Mouse (Mus musculus): ENCODE results near the gene Trmt11.
"Not testable (repeated sequence)": the region's sequence is repeated elsewhere in the genome, so short reads cannot be mapped to it uniquely, and the experiment has no call there.

The Trmt11 gene

DNA sequence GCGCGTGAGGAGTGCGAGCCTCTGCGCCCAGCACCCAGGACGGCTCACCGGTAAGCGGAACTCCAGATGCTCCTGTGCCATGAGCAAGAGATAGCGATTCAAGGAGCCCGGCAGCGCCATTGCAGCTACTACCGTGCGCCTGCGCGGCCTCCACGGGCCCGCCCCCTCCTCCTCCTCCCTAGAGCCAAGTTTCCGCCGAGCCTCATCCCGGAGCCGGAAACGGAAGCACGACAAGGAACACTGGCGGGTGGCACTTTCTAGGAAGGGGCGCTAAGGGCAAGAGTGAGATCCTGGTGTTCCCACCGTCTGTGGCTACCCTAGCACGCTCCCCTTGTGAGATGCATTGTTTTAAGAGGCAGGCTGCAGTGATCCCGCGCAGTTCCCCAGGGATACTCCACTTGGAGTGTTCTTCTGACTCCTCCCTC is at the start of gene Trmt11:
TSS of gene Trmt11 (minus strand) at position 208 of the 425 bp plus-strand sequence.
- peak; percentile 93 for DNase-seq (ENCODE audit: low spot score)

DNA sequence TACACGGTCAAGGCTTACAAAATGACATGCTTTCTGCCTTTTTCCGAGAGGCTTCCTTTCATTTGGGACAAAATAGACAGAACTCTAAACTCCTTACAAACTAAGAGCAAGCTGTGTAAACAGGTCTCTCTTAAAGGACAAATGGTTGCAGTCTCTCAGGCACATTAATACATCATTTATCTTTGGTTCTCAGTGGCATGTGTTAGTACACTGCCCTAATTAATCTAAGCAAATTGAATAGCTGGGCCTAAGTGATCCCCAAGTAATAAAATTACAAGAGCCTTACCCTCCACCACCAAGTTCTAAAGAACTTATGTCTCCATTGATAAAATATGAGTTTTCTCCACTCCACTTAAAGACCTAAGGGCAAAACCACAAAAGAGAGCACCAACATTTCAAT is 47.1 kb upstream of the Trmt11 start:
- DNase-seq (ENCODE audit: low spot score): no peak

DNA sequence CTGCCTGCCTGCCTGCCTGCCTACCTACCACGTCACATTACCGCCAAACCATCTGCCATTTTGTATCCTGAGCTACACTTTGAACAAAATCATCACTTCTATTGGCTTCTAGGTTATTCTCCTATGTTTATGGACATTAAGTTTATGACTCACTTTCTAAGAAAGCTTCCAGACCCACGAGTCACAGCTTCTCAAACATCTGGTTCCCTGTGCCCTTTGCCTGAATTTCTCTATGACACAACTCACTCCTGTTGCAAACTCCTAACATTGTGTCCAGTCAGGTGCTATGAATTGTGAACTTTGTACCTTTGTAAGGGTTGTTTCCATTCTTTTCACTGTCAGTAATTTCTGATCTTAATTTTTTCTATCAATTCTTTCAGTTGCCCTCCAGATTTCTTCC is 37.7 kb upstream of the Trmt11 start:
- no peak for DNase-seq (ENCODE audit: low spot score)

- DNase-seq (ENCODE audit: low spot score): not testable (repeated sequence)
These were observed 36.1 kb upstream of the Trmt11 start for GRCm38 (mm10) chr10:30636474-30637154.

DNA sequence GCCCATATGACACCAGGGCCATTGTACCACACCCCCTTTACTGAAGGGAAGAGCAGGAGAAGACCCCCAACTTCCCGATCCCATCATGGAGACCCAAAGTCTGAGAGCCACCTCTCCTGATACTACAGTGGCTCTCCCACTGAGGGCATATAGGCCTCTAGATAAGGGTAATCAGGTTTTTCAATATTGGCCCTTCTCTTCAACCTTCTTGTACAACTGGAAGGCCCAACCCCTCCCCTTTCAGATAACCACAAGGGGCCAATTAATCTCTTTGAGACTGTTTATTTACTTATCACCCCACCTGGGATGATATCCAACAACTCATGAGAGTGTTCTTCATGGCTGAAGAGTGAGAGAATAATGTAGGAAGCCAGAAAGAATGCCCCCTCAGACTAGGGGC is 32.2 kb upstream of the Trmt11 start:
- no peak for DNase-seq (ENCODE audit: low spot score)

GRCm38 (mm10) chr10:30629977-30630376 is 29.4 kb upstream of the Trmt11 start:
- no peak for DNase-seq (ENCODE audit: low spot score)

DNA sequence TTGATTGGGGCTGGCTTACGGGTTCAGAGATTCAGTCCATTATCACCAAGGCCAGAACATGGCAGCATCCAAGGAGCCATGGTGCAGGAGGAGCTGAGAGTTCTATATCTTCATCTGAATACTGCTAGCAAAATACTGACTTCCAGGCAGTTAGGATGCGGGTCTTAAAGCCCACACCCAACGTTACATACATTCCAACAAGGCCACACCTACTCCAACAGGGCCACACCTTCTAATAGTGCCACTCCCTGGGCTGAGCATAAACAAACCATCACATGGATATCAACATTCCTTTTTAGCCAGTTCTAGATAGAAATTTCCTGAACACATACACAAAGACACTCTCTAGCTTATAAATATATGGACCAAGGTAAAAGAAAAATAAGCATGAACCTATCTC is 29.0 kb upstream of the Trmt11 start, which contains the start of gene Hint3:
TSS of gene Hint3 (minus strand) at position 120 of the 400 bp plus-strand sequence.
- DNase-seq (ENCODE audit: low spot score): no peak

DNA sequence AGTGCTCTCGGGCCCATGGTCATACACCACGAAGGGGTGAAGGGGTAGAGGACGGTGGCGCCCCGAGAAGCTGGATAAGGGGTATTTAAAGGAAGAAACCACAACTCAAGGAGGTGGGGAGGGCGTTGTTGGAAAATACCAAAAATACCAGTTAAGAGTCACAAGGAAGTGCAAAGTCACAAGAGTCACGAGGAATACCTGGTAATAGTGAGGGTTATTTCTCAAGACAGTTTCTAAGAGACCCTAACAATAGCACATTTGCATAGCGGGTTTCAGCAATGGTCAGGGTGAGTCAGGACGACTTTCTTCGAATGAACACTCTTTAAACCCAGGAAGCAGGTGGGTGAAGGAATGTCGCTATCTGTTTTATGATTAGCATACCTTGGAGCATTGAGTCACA is 27.9 kb upstream of the Trmt11 start:
- not testable (repeated sequence) for DNase-seq (ENCODE audit: low spot score)

DNA sequence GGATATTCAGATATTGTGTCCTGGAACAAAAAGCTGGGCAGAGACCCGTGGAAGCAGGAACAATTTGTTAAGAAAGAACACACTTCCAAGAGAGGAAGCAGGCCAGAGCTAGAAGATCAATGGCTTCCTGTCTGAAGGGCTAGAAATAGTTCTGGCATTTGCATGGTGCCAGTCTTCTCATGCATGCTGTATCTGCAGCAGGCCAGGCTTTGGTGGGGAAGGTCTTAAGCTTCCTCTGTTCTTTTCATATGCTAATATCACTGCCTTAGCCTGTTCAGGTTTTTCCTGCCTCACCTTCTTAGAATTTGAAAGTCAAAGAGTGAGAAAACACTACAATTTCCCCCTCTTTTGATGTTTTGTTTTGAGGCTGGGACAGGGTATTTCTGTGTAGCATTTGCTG is 27.0 kb upstream of the Trmt11 start:
- DNase-seq (ENCODE audit: low spot score): no peak

DNA sequence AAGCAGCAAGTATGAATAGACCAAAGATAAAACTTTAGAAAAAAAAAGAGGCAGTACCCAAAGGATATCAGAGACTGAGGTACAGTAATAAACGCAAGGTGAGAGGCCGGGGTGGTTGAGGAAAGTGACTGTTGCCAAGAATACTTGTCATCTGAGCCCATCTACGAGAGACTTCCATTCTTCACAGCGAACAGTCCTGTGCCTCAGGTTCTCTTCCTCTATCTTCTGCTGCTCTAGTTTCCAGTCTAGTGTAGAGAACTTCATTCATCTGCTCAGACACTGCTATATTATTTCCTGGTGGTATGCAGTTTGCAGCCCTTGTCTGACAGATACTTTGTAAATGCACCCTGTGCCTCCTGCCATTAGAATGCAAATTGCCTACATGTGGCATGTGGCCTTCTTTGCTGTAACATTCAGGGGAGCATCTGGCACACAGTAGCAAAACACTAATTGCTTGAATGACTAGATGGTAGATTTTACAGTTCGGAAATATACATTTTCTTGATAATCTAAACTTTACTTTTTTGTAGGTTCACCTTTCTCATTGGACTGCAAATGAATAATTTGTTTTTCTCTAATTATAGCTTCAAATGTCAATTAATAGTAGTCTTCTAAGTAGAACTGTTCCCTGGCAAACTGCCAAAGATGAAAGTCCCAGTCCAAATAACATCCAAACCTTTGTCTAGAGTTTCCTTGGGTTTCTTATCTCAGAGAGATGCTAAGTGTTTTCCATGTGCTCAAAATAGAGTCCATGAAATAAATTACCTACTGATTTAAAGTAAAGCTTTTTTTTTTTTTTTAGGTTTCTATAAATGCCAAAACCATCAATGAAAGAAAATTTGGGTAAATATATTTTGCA is 23.8 kb upstream of the Trmt11 start:
- no peak for DNase-seq (ENCODE audit: low spot score)

DNA sequence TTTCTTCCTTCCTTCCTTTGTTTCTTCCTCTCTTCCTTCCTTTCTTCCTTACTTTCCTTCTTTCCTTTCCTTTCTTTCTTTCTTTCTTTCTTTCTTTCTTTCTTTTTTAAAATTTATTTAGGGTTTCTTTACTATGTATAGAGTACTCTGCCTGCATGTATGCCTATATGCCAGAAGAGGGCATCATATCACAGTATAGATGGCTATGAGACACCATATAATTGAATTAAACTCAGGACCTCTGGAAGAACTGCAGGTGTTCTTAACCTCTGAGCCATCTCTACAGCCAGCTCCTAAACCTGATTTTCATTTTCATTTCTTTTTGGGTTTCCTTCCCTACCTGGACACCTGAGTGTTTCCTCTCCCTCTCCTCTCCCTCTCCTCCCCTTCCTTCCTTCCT is 22.4 kb upstream of the Trmt11 start:
- no peak for DNase-seq (ENCODE audit: low spot score)

DNA sequence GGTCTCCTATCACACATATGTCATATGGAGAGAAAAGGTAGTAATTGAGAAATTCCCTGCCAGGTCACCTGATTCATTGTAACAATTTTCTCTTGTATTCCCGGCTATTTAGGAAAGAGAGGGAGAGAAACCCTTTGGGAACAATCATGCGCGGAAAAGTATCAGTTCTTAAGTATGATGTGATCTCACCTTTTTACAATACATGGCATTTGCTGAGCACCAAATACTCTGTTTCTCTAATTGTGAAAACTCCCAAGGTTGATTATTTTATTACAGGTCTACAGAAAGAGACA is 18.3 kb upstream of the Trmt11 start:
- no peak for DNase-seq (ENCODE audit: low spot score)

DNA sequence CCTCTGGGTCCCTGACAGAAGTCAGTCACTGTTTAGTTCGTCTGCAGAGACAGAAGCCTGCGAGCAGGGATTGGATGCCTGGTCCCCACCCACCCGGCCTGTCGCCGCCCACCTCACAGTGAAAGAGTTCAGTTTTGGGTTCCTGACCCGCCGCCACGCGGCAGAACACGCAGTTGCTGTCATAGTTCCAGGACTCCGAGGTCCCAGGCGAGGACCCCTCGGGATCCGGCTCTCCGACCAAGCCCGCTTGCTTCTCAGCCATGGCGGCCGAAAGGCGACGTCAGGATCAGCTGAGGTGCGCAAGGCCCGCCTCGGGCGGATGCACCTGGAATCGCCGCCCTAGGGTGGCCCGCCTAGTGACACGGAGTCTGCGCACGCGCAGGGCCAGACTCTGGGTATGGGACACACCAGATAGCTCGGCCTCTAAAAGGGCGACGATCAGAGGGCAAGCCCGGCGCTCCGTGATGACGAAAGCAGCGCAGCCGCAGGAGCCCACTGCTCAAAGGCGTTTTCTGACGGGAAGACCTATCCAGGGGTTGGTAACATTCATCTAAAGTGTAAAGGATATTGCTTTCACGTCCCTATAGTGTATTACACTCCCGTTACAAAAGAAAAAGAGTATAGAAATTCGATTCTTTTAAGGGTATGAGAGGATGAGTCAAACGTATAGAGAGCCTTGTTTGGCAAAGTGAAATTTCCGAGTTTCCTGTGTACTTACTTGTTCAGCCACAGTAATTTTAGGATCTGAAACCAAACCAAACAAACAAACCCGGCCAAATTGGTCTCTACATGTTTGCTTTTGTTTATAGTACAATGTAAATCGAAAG is 17.8 kb upstream of the Trmt11 start:
- DNase-seq (ENCODE audit: low spot score): peak; percentile 98

- DNase-seq (ENCODE audit: low spot score): no peak
These were observed 12.5 kb upstream of the Trmt11 start for GRCm38 (mm10) chr10:30613039-30613438.

DNA sequence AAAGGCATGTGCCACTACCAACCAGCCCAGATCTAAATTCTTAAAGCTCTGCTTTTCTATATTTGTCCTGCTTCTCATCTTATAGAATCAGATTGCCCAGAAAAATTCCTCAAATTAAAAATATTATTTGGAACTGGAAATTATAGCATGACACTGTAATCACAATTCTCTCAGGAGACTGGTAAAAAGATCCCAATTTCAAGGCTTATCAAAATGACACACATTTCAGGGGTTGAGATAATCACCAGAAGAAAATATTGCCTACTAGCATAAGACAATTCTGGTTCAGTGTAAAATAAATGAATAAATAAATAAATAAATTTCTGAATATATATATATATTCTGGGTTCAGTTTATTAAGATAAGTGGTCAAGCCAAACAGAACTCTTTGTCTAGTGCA is 9.1 kb upstream of the Trmt11 start:
- no peak for DNase-seq (ENCODE audit: low spot score)

DNA sequence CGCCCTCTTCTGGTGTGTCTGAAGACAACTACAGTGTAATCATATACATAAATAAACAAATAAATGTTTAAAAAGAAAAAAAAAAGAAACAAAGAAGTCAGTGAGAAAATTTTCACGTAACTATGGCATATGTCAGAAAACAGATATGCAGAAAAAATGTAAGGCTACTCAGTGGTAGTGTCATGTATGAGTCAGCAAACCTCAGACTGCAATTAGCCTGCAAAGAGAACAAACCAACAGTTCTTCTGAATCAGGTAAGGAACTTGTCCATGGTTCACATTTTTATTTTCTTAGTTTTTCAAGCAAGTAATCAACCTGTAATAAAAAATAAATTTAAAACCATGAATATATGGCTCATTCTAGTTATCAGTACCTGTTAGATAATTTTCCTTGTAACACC is 7.6 kb upstream of the Trmt11 start:
- DNase-seq (ENCODE audit: low spot score): no peak

DNA sequence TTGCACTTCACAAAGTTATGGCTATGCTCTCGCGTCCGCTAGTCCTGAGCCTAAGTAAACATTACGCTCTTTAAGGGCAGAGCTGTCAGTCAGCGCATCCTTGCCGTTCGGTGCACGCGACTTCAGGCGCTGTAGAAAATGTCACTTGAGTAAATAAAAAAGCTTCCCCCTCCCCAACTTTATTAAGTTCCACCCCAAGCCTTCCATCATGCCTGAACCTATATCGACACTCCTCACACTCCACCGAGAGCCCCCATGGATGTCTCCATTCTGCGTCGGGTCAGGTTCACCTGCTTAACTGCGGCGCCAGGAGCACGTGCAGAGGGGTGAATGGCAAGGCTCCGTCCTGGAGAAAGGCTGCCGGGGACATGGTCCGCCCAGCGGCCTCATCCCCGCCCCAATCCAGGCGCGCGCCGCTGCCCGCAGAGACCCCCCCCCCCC is 435 bp downstream of the Trmt11 start:
- no peak for DNase-seq (ENCODE audit: low spot score)

DNA sequence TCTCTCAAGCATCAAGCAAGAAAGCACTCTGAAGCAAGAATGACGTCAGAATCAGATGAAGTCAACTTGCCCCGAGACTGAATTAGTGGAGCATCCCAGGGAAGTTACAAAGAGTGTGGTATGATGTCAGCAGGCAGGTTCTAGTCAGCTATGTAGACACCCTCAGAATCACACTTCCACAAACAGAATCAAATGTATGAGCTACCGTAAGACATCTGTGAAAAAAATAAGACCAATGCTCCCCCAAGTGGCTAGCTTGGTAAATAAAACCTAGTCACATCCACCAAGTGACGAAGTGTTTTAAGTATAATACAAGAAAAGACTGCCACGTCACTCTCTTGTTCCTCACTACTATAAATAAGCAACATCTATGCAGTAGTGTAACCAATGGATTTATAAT is 13.5 kb downstream of the Trmt11 start:
- peak; percentile 26 for DNase-seq (ENCODE audit: low spot score)

GRCm38 (mm10) chr10:30585691-30586090 is 14.9 kb downstream of the Trmt11 start:
- DNase-seq (ENCODE audit: low spot score): no peak

DNA sequence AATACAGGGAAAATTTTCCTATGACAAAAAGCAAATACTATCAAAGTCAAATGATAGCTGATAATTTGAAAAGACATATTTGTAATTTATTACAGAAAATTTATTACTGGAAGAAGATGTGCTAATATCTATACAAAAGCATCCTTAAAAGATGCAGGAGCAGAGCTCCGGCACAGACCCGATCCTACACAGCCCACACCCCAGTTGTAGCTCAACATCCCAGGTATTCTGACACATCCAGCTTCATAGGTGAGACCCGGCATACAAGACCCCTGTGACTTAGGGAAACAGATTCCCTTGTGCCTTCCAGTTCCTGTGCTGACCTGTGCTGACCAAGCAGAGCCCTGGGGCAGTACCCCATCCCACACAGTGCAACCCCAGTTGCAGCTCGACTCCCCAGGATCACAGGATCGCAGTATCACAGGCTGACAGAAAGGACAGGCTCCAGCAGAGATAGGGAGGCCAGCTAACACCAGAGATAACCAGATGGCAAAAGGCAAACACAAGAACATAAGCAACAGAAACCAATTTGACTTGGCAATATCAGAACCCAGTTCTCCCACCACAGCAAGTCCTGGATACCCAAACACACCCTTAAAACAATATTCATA is 22.8 kb downstream of the Trmt11 start:
- DNase-seq (ENCODE audit: low spot score): no peak

- peak; percentile 15 for DNase-seq (ENCODE audit: low spot score)
These were observed 34.2 kb downstream of the Trmt11 start for GRCm38 (mm10) chr10:30566364-30566763.

GRCm38 (mm10) chr10:30564651-30565050 is 35.9 kb downstream of the Trmt11 start:
- DNase-seq (ENCODE audit: low spot score): no peak

Data from adipocyte (in vitro differentiated cells).